Mouse (Mus musculus): ENCODE measurements around the gene Tspan31.

DNA sequence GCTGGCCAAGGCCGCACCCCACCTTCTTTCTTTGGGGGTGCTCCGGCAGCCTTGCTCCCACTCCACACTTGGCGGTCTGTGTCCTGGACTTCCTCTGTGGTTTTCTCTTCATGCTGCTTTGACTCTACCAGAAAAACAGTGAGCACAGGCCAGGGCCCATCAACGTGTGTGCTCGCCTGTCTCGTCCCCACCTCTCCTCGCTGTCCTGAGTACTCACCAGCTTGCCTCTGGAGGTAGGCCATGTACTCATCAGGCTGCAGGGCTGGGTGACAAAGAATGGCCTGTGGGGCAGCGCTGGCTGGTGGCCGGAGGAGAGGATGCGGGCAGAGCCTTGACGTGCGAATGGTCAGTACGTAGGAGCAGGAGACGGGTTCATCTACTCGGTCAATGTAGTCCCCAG is 29.8 kb upstream of the Tspan31 start:
- TF ChIP-seq CTCF (IDR thresholded peaks at IDR 0.05; ENCODE audit: low read depth) (no peak), EP300 (IDR thresholded peaks at IDR 0.05; ENCODE audit: low read depth) (no peak)
